Mouse (Mus musculus) kidney, postnatal 0 days (tissue): Measurements from ENCODE around the gene Aldh1l1. TPM values are rescaled to one million over a fixed set of nuclear protein-coding genes. Genes with fewer than 3 reads are reported as not detected.

Experiments used
- ATAC-seq: fragments of 200-750 bp; cut with Nextera tagmentation; replicated peaks from 2 replicates; pipeline ENCODE4 v1.8.0; 2017; ENCODE audit warnings: low read depth, moderate number of reproducible peaks, moderate TSS enrichment, moderate library complexity; ENCODE audit not compliant: low FRiP score
- DNase-seq: peaks from one replicate; pipeline ENCODE4 v3.0.0-alpha.2; 2016; ENCODE audit warnings: low spot score
- H3K27ac ChIP-seq: fragments of 300-500 bp; sonication (generic); 2 replicates; pipeline ENCODE4 v1.5.1; 2014; ENCODE audit warnings: mild to moderate bottlenecking
- H3K27me3 ChIP-seq: fragments of 300-500 bp; sonication (generic); 2 replicates; pipeline ENCODE4 v1.6.1; 2014; ENCODE audit warnings: low read length, mixed read lengths; ENCODE audit not compliant: insufficient read depth
- H3K36me3 ChIP-seq: fragments of 300-500 bp; sonication (generic); 2 replicates; pipeline ENCODE4 v1.6.1; 2014; ENCODE audit warnings: low read length, mixed read lengths; ENCODE audit not compliant: insufficient read depth
- H3K4me1 ChIP-seq: fragments of 300-500 bp; sonication (generic); replicated peaks from 2 replicates; pipeline ENCODE4 v1.6.1; 2014; ENCODE audit warnings: antibody characterized with exemption, low read length, mixed read lengths; ENCODE audit not compliant: insufficient read depth
- H3K4me2 ChIP-seq: fragments of 300-500 bp; sonication (generic); 2 replicates; pipeline ENCODE4 v1.6.1; 2014; ENCODE audit warnings: mild to moderate bottlenecking, low read length, moderate library complexity, mixed read lengths
- H3K4me3 ChIP-seq: fragments of 300-500 bp; sonication (generic); replicated peaks from 2 replicates; pipeline ENCODE4 v1.5.1; 2014; ENCODE audit warnings: low read depth, low read length
- H3K9ac ChIP-seq: fragments of 300-500 bp; sonication (generic); 2 replicates; pipeline ENCODE4 v1.6.1; 2014; ENCODE audit warnings: low read depth, low read length
- H3K9me3 ChIP-seq: fragments of 300-500 bp; sonication (generic); replicated peaks from 2 replicates; pipeline ENCODE4 v1.6.1; 2016; ENCODE audit warnings: low read length, inconsistent platforms, mixed read lengths
- CTCF ChIP-seq: IDR thresholded peaks from 2 replicates; pipeline ENCODE4 v1.5.1; 2016; ENCODE audit warnings: antibody characterized with exemption, low read depth, mild to moderate bottlenecking, moderate library complexity
- WGBS: fragments of 180-500 bp; shearing (Covaris S2); extraction: QIAGEN DNeasy Blood & Tissue Kit; methylation state at CpG from one replicate; pipeline ENCODE4 v1.1.7; 2014; 5-methylcytosine and 5-hydroxymethylcytosine counted together
- polyA plus RNA-seq: library from polyadenylated mRNA; unstranded; fragments of >200 nt; fragmentation: Nextera tagmentation; extraction: Ambion mirVana; gene quantifications from 2 replicates; pipeline ENCODE4 v1.2.1, GENCODE M21; 2015

Gene Aldh1l1
- polyA plus RNA-seq, 1 experiment from 2014 or later = 42.8 TPM

- no peaks in the 10 kb centered on the region for H3K9me3 ChIP-seq
- WGBS = 59% methylated on average over 8 of the region's 8 CpGs
- H3K9ac ChIP-seq = no peak overlapping the region
- no peak for ATAC-seq
- H3K4me3 ChIP-seq = no peak overlapping the region
- H3K4me1 ChIP-seq = no peaks in the 10 kb centered on the region
- DNase-seq = no peak
- TF ChIP-seq CTCF = no peak
- H3K4me2 ChIP-seq = no peak overlapping the region
- H3K27me3 ChIP-seq = no peaks in the 10 kb centered on the region
- H3K36me3 ChIP-seq = no peaks in the 10 kb centered on the region
- no peak overlapping the region for H3K27ac ChIP-seq
Measured at GRCm38 (mm10) chr6:90534701-90535475, 48.7 kb downstream of the Aldh1l1 start.

- H3K9ac ChIP-seq = no peak overlapping the region
- DNase-seq (peak; percentile 5), ATAC-seq (no peak)
- no peak for TF ChIP-seq CTCF
- no peak overlapping the region for H3K27ac ChIP-seq
- no peak overlapping the region for H3K4me2 ChIP-seq
- no peak overlapping the region for H3K4me3 ChIP-seq
- H3K36me3 ChIP-seq = no peaks in the 10 kb centered on the region
- WGBS = 52% methylated on average over 3 of the region's 3 CpGs
- no peaks in the 10 kb centered on the region for H3K27me3 ChIP-seq
- H3K9me3 ChIP-seq = no peaks in the 10 kb centered on the region
- H3K4me1 ChIP-seq = no peaks in the 10 kb centered on the region
Measured at GRCm38 (mm10) chr6:90536824-90537223, 50.6 kb downstream of the Aldh1l1 start.

GRCm38 (mm10) chr6:90537941-90538340 is 51.7 kb downstream of the Aldh1l1 start:
- H3K9me3 ChIP-seq = no peaks in the 10 kb centered on the region
- no peaks in the 10 kb centered on the region for H3K36me3 ChIP-seq
- DNase-seq (peak; percentile 74), ATAC-seq (peak; percentile 79; the same call in 1 of the 2 replicates)
- no peak overlapping the region for H3K4me3 ChIP-seq
- WGBS = 5% methylated on average over 7 of the region's 7 CpGs
- no peak overlapping the region for H3K4me2 ChIP-seq
- no peaks in the 10 kb centered on the region for H3K27me3 ChIP-seq
- H3K9ac ChIP-seq = no peak overlapping the region
- TF ChIP-seq CTCF = peak; percentile 91
- no peaks in the 10 kb centered on the region for H3K4me1 ChIP-seq
- H3K27ac ChIP-seq = no peak overlapping the region

GRCm38 (mm10) chr6:90539271-90539670 is 53.0 kb downstream of the Aldh1l1 start:
- Histone ChIP-seq H3K9me3 (no peaks in the 10 kb centered on the region), H3K4me2 (no peak overlapping the region), H3K4me3 (no peak overlapping the region), H3K9ac (no peak overlapping the region), H3K27me3 (no peaks in the 10 kb centered on the region), H3K36me3 (no peaks in the 10 kb centered on the region), H3K4me1 (no peaks in the 10 kb centered on the region), H3K27ac (no peak overlapping the region)
- no peak for TF ChIP-seq CTCF
- ATAC-seq (no peak), DNase-seq (no peak)
- WGBS = 98% methylated on average over 4 of the region's 4 CpGs

- Histone ChIP-seq H3K9ac (no peak overlapping the region), H3K9me3 (no peaks in the 10 kb centered on the region), H3K4me2 (no peak overlapping the region), H3K27me3 (no peaks in the 10 kb centered on the region), H3K36me3 (no peaks in the 10 kb centered on the region), H3K4me1 (no peaks in the 10 kb centered on the region), H3K4me3 (no peak overlapping the region), H3K27ac (no peak overlapping the region)
- DNase-seq (no peak), ATAC-seq (no peak)
- no peak for TF ChIP-seq CTCF
- WGBS = 83% methylated on average over 1 of the region's 1 CpGs
Measured at GRCm38 (mm10) chr6:90540520-90540919, 54.3 kb downstream of the Aldh1l1 start.

GRCm38 (mm10) chr6:90541367-90541772 is 55.1 kb downstream of the Aldh1l1 start:
- ATAC-seq (no peak), DNase-seq (no peak)
- no peaks in the 10 kb centered on the region for H3K4me1 ChIP-seq
- H3K27me3 ChIP-seq = no peaks in the 10 kb centered on the region
- no peak overlapping the region for H3K9ac ChIP-seq
- WGBS = 69% methylated on average over 5 of the region's 5 CpGs
- H3K36me3 ChIP-seq = no peaks in the 10 kb centered on the region
- no peaks in the 10 kb centered on the region for H3K9me3 ChIP-seq
- H3K4me2 ChIP-seq = no peak overlapping the region
- H3K27ac ChIP-seq = no peak overlapping the region
- TF ChIP-seq CTCF = no peak
- H3K4me3 ChIP-seq = no peak overlapping the region
